Mouse (Mus musculus): ENCODE results near the gene B630019K06Rik. TPM values are rescaled to one million over a fixed set of nuclear protein-coding genes. Genes with fewer than 3 reads are reported as not detected.
"Not testable (repeated sequence)": the region's sequence is repeated elsewhere in the genome, so short reads cannot be mapped to it uniquely, and the experiment has no call there.

The B630019K06Rik gene
- total RNA-seq (2015; ENCODE audit: low replicate concordance) (not detected in 2 replicates), total RNA-seq (2017; ENCODE audit: low replicate concordance) (not detected in 2 replicates)

DNA sequence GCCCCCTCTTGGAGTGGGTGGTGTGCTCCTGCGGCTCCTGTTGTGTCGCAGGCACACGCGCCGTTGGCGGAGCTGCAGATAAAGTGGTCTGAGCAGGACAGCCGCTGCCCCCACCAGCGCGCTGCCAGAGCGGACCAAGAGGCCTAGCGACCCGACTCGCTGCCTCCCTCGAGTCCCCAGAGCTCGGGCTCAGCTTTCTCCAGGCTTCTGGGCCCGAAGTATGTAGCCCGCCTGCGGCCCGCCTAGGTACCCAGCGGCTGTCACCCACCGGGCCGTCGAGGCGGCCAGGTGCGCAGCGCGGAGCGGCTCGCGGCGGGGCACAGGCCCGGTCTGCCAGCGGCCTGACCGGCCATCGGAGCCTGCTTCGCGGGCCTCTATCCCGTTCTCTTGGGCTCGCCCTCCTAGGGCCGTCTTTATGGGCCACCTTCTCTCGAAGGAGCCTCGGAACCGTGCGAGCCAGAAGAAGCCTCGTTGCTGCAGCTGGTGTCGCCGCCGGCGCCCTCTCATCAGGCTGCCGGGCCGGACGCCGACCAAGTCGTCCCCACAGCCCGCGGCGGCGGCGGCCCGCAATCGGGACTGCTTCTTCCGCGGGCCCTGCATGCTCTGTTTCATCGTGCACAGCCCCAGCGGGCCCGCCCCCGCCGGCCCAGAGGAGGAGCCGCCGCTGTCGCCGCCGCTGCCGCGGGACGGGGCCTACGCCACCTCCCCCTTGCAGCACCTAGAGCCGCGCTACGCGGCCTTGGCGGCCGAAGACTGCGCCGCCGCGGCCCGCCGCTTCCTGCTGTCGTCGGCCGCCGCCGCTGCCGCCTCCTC is at the start of gene B630019K06Rik:
Gene B630019K06Rik, plus strand, starts transcription at position 40 of the 813 bp plus-strand sequence.
- no peak for ATAC-seq (replicated peaks; ENCODE audit: low FRiP score, poor library complexity, severe bottlenecking)

DNA sequence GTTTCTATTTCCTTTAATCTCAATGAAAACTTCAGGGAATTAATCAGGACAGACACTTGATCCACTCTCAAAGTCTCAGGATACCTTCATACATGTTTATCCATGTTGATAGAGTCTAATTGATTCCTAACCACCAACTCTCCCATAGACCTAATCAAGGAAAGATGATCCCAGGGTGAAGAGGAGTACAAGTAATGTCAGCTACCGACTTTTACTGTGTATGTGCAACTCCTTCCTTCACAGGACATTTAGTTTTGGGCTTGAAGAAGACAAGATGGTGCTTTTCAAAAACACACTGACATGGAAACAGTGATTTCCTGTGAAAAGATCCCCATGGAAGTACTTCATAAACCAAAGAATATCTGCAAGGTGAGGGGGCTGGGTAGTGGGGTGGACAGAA is 48.5 kb upstream of the B630019K06Rik start, which contains the start of gene Gm6592:
Gene Gm6592, plus strand, starts transcription at position 301 of the 400 bp plus-strand sequence.
- ATAC-seq (replicated peaks; ENCODE audit: low FRiP score, poor library complexity, severe bottlenecking): no peak

DNA sequence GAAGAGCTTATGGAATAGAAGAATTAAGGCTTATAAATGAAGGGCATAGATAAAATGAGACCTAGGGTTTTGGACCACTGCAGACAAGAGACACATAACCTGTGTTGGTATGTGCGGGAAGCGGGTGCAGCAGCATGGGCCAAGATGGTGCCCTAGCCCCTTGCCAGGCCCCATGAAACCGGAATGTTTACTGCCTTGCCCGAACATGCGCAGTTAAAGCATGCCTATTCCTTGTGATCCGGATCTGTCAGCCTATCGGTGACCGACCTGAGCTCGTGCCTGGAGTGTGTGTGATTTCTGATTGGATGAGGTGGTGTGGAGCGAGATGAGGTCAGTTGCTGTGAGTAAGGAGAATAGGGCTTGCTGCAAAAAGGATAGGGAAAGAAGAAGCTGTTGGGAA is 39.7 kb upstream of the B630019K06Rik start:
- ATAC-seq (replicated peaks; ENCODE audit: low FRiP score, poor library complexity, severe bottlenecking): no peak

DNA sequence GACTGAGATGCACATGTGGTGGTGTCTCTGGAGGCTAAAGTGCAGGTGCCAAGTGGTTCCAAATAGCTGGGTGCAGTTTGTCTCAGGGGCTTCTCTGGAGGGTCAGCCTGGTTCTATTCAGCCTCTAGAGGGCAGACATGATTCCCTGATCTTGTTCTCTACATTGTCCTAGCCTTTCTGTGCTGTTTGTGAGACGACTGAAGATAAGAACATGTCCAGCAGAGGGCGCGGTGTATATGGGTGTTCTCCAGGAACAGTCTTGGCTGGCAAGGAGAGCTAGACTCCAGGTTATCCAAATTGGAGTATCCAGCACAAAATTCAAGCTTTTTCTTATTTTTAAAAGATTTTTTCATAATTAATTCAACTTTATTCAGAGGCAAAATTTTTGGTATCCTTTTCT is 27.9 kb upstream of the B630019K06Rik start:
- ATAC-seq (replicated peaks; ENCODE audit: low FRiP score, poor library complexity, severe bottlenecking): not testable (repeated sequence)

DNA sequence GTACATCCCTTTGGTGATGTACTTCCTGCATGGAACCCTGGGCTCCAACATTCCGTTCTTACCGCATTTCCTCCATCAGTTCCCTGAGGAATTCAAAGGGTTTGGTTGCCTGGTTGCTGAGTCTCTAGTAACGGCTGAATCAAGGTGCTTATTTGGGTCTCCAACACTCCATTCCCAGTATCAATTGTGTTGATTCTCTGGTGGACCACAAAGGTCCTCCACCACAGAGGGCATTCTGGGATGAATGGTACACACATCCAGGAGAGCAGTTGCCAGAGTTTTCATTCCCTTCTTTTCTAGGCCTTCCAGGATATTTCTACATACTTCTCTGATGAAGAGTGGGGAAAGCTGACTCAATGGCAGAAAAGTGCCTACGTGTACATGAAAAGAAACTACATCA is 18.2 kb upstream of the B630019K06Rik start, which contains the start of gene Gm5751:
Gene Gm5751, plus strand, starts transcription at position 301 of the 400 bp plus-strand sequence.
- ATAC-seq (replicated peaks; ENCODE audit: low FRiP score, poor library complexity, severe bottlenecking): not testable (repeated sequence)

DNA sequence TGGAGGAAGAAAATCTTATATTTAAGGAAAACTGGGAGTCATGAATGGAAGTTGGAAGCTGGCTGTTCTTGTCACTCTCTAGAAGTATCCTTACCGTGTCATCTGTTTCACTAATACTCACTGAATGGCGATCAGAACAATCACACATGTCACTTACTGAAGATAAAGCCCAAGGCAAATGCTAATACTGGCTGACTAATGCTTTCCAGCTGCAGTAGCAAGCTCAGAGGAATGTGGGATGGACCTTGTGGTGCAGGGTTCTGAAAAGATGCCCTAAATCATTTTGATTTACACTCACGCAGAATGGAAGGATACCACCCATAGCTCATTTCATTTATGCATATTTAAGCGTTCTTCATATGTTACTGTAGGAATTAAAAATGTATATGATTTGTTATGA is 7.8 kb upstream of the B630019K06Rik start:
- no peak for ATAC-seq (replicated peaks; ENCODE audit: low FRiP score, poor library complexity, severe bottlenecking)

DNA sequence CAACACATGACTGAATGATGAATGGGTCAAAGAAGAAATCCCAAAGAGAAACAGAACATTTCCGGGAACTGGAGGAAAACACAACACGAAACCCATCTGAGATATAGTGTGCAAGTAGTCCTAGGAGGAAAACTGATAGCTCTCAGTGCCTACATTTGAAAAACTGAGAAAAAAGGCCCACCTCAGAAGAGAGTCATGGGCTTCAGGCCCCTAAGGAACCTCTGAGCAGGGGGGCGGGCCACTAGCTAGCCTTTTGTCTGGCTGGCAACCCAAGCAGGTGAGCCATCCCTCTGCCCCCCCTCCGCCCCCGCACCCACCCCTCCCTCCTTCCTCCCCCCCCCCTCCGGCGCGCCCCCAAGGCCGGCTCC is 223 bp upstream of the B630019K06Rik start:
- ATAC-seq (replicated peaks; ENCODE audit: low FRiP score, poor library complexity, severe bottlenecking): no peak

DNA sequence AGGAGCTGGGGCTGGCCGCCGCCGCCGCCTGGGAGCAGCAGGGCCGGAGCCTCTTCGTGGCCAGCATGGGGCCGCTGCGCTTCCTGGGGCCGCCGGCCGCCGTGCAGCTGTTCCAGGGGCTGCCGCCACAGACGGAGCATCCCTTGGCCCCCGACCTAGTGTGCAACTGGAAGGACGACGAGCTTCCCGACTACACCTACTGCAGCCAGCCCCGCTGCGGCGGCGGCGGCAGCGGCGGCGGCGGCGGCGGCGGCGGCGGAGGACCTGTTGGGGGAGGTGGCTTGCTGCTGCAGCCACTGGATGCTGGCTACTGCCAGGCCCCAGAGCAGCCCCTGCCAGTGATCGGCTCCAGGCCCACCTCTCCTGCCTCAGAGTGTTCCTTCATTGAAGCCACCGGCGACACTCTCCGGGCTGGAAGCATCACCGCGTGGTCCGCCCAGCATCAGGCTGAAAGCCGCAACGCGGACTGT is 1.0 kb downstream of the B630019K06Rik start:
- ATAC-seq (replicated peaks; ENCODE audit: low FRiP score, poor library complexity, severe bottlenecking): no peak

DNA sequence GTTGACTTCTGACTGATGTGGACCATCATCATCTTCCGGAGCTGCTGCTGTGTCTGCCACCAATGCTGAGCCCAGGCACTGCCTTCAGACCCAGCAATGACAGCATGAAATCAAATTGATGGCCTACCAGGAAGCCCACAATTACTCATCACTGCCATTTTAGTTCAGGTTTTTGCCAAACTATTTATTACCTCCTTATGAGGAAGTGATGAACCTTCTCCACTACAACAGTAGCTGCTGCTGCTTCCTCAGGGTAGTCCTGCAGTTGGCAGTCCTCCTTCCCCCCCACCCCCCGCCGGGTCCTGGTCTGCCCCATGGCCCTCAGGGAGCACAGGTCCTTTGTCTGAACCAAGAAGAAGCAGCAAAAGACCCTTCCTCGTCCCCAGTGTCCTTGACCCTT is 8.6 kb downstream of the B630019K06Rik start:
- ATAC-seq (replicated peaks; ENCODE audit: low FRiP score, poor library complexity, severe bottlenecking): no peak

DNA sequence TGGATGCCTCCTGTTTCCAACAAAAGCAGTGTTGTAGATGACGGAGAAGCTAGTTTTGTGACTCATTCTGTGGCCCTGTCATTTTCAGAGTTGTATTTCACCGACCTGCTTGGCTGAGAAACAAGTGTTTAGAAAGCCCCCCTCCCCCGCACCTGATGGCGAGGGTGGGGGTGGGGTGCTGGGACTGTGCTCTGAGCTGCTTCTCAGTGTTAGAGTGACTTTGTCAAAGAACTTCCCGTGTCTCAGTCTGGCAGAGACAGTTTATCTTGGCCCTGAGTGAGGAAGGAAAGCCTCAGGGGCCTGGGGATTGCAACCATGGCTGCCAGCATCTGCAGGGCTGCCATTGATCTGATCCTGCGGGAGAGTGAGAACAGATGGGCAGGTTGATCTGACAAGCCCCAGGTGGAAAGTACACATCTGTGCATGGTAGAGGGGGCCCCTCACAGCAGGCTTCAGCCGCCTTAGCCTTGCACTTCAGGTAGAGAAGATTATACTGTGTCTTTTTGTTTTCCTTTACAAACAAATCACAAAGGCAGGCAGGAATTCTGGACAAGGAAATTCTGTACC is 9.8 kb downstream of the B630019K06Rik start:
- no peak for ATAC-seq (replicated peaks; ENCODE audit: low FRiP score, poor library complexity, severe bottlenecking)

DNA sequence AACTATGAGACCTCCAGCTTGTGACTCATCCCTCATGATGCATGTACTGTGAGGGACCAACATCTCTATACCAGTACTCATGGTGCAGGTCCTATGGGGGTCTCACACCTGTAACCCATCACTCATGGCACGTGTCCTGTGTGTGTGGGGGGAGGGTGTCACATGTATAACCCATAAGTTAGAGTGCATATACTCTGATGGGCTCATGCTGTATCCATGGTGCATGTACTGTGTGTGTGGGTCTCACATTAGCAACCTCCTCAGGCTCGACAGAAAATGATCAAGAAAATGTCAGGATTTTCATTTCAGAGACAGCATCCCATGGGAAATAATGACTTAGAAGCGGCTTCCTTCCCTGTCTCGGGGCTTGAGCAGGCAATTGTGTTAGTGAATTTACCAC is 28.9 kb downstream of the B630019K06Rik start:
- no peak for ATAC-seq (replicated peaks; ENCODE audit: low FRiP score, poor library complexity, severe bottlenecking)

DNA sequence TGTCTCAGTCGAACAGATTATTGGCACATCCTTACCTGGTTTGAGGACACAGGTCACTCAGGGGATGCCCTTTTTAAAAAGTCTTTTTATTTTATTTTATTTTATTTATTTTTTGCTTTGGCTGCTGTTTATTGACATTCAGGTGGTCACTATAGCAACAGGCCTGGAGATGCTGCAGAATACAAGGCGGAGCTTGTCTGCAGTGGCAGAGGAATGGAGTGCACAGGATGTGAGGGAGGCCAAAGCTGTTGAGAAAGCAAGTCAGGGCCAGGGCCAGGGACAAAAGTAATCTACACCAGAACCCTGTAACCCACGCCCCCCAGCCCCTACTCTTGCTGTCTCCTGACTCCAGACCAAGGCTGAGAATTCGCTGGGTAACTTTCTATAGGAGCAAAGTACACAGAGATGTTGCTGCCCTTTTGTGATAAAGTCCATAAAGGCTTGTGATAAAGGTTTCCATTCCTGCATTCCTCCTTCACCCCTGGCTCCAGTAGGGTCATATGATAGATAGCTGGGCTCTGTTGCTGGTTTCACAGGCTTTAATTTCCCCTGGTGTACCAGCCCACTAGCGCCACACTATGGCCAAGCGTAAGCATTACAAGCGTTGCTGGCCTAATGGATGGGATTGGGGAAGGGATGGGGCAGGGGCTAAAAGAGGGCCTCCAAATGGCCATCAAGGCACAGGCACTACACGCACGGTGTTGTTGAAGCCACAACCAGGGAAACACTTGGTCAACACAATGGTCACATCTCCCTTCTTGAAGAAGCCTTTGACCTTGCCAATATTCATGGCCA is 29.8 kb downstream of the B630019K06Rik start:
- no peak for ATAC-seq (replicated peaks; ENCODE audit: low FRiP score, poor library complexity, severe bottlenecking)

DNA sequence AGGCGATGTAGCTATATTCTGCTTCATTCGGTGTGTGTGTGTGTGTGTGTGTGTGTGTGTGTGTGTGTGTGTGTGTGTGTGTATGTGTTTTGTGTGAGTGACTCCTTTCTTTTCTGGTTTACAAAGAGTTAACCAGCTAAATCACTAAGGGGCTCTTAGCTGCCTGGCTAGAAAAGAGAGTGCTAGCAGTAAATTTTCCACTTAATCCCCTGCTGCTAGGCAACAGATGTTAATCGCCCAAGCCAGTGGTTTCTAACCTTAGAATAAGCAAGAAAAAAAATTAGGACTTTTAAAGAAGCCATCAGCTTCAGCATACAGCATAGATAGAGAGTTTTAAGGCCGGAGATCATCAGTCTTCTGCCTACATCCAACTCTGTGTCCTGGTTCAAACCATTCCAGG is 35.1 kb downstream of the B630019K06Rik start:
- ATAC-seq (replicated peaks; ENCODE audit: low FRiP score, poor library complexity, severe bottlenecking): no peak

DNA sequence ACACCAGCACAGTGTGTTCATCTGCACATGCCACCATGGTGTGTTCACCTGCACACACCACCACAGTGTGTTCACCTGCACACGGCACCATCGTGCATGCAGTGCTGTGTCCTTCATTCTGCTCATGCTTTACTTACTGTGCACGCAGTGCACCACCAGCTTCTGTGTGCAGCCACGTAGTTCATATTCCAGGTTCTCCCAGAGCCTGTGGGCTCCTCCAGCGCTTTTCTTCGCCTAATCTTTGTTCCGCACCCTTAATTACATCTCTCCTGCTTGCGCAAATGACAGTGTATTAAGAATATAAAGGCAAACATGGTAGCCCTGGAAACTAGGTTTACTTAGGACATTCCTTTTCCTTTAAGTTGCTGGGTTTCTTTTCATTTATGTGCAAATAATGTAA is 51.9 kb downstream of the B630019K06Rik start:
- ATAC-seq (replicated peaks; ENCODE audit: low FRiP score, poor library complexity, severe bottlenecking): no peak

Other genes with a start within 250 kb of the B630019K06Rik start
- gene Ssxb8, start 201.5 kb upstream of the B630019K06Rik start, total RNA-seq (2015; ENCODE audit: low replicate concordance): not detected in 2 replicates
- not detected in 2 replicates for gene Ssxb8, start 201.5 kb upstream of the B630019K06Rik start, total RNA-seq (2017; ENCODE audit: low replicate concordance)
- gene Ssx9, start 143.9 kb upstream of the B630019K06Rik start, total RNA-seq (2015; ENCODE audit: low replicate concordance): not detected in 2 replicates
- gene Ssx9, start 143.9 kb upstream of the B630019K06Rik start, total RNA-seq (2017; ENCODE audit: low replicate concordance): not detected in 2 replicates
- gene Ssxb5, start 88.7 kb upstream of the B630019K06Rik start, total RNA-seq (2015; ENCODE audit: low replicate concordance): not detected in 2 replicates
- not detected in 2 replicates for gene Ssxb5, start 88.7 kb upstream of the B630019K06Rik start, total RNA-seq (2017; ENCODE audit: low replicate concordance)
- gene Gm6592, start 48.4 kb upstream of the B630019K06Rik start, total RNA-seq (2015; ENCODE audit: low replicate concordance): not detected in 2 replicates
- gene Gm6592, start 48.4 kb upstream of the B630019K06Rik start, total RNA-seq (2017; ENCODE audit: low replicate concordance): not detected in 2 replicates
- gene Gm5751, start 18.1 kb upstream of the B630019K06Rik start, total RNA-seq (2015; ENCODE audit: low replicate concordance): not detected in 2 replicates
- gene Gm5751, start 18.1 kb upstream of the B630019K06Rik start, total RNA-seq (2017; ENCODE audit: low replicate concordance): not detected in 2 replicates
- gene Fthl17b, start 70.6 kb downstream of the B630019K06Rik start, total RNA-seq (2015; ENCODE audit: low replicate concordance): not detected in 2 replicates
- gene Fthl17b, start 70.6 kb downstream of the B630019K06Rik start, total RNA-seq (2017; ENCODE audit: low replicate concordance): not detected in 2 replicates
- not detected in 2 replicates for gene Fthl17c, start 84.2 kb downstream of the B630019K06Rik start, total RNA-seq (2015; ENCODE audit: low replicate concordance)
- gene Fthl17c, start 84.2 kb downstream of the B630019K06Rik start, total RNA-seq (2017; ENCODE audit: low replicate concordance): not detected in 2 replicates
- not detected in 2 replicates for gene Fthl17d, start 94.4 kb downstream of the B630019K06Rik start, total RNA-seq (2015; ENCODE audit: low replicate concordance)
- not detected in 2 replicates for gene Fthl17d, start 94.4 kb downstream of the B630019K06Rik start, total RNA-seq (2017; ENCODE audit: low replicate concordance)
- not detected in 2 replicates for gene Fthl17e, start 141.1 kb downstream of the B630019K06Rik start, total RNA-seq (2015; ENCODE audit: low replicate concordance)
- not detected in 2 replicates for gene Fthl17e, start 141.1 kb downstream of the B630019K06Rik start, total RNA-seq (2017; ENCODE audit: low replicate concordance)
- gene Fthl17f, start 170.6 kb downstream of the B630019K06Rik start, total RNA-seq (2015; ENCODE audit: low replicate concordance): not detected in 2 replicates
- not detected in 2 replicates for gene Fthl17f, start 170.6 kb downstream of the B630019K06Rik start, total RNA-seq (2017; ENCODE audit: low replicate concordance)
- gene 4930402K13Rik, start 212.2 kb downstream of the B630019K06Rik start, total RNA-seq (2015; ENCODE audit: low replicate concordance): not detected in 2 replicates
- gene 4930402K13Rik, start 212.2 kb downstream of the B630019K06Rik start, total RNA-seq (2017; ENCODE audit: low replicate concordance): not detected in 2 replicates

Data from erythroblast, adult 5-6 weeks (primary cell).